Mouse (Mus musculus): ENCODE results near the gene Map2k5.

DNA sequence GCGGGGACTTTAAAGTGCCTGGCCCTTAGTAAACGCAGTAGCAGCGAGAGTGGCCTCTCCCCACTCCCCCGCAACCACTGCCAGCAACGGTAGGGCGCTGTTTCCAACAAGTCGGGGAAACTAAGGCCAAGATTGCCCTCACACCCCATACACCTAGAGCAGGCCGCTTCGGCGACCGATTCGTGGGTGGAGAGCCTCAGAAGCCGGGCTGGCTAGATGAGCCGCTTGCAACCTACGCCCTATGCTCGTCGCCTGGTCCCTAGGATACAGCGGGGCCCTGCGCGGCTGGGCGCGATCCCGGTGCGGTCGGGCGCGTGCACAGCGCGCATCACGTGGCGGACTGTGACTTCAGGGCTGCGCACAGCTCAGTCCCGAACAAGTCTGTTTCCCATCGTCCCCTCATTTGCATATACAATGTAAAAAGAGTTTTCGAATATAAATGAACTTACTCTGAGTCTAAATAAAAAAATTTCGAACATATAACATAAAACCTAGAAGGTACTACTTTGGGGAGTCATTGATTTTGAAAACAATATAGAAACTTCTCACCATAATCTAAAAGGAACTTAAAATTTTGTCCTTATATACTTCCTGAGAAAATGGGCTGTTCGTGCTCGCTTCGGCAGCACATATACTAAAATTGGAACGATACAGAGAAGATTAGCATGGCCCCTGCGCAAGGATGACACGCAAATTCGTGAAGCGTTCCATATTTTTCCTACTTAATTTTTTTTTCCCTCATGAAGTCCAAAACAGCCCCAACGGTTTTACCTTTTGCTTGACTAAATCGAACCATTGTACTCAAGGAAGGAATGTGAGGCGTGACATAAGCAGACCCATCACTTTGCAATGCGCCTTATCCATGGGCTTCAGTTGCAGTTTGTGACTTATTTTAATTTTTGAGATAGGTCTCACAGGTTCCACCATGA is 244.8 kb downstream of the Map2k5 start:
- TF ChIP-seq POLR2A (IDR thresholded peaks at IDR 0.05; ENCODE audit: borderline replicate concordance, extremely low read depth, low read depth, low read length) (peak; percentile 98), CTCF (IDR thresholded peaks at IDR 0.05; ENCODE audit: insufficient read depth, low read length) (no peak)

Measured in lung, adult 2 months (tissue).